Mouse (Mus musculus) right cerebral cortex, postnatal 36 days (tissue): ENCODE results near the gene Lgals3.

Source experiments
- DNase-seq, 2 experiments: peaks; one replicate each; pipeline ENCODE4 v3.0.0; 2022; ENCODE audit warnings: low spot score in 2 of 2, mixed read lengths in 1 of 2

Gene Lgals3

GRCm38 (mm10) chr14:47422466-47422865 lies 54.9 kb downstream of the Lgals3 start:
- DNase-seq = no peak

- no peak for DNase-seq
These were observed 65.4 kb downstream of the Lgals3 start for GRCm38 (mm10) chr14:47432987-47433386.
